Mouse (Mus musculus) G1E (cell line): ENCODE data around the gene Tmod4. TPM values are rescaled to one million over a fixed set of nuclear protein-coding genes. Genes with fewer than 3 reads are reported as not detected.

ENCODE experiments used
- ATAC-seq: 2 replicates; pipeline ENCODE4 v1.8.0; 2016; ENCODE audit warnings: mild to moderate bottlenecking; ENCODE audit not compliant: insufficient number of reproducible peaks, poor library complexity, low FRiP score, severe bottlenecking; ENCODE audit errors: extremely low read depth
- DNase-seq: peaks from one replicate; pipeline ENCODE4 v3.0.0; 2012; ENCODE audit warnings: low spot score
- H3K27me3 ChIP-seq: 2 replicates; pipeline ENCODE4 v1.6.1; 2012; ENCODE audit warnings: mild to moderate bottlenecking, low read length, inconsistent platforms; ENCODE audit not compliant: insufficient read depth
- H3K36me3 ChIP-seq: replicated peaks from 2 replicates; pipeline ENCODE3; 2012; ENCODE audit warnings: mild to moderate bottlenecking, inconsistent platforms
- H3K4me1 ChIP-seq: 2 replicates; pipeline ENCODE4 v1.6.1; 2012; ENCODE audit warnings: low read depth, low read length, inconsistent platforms, mixed read lengths; ENCODE audit not compliant: insufficient read depth
- H3K4me3 ChIP-seq: 2 replicates; pipeline ENCODE4 v1.5.1; 2012; ENCODE audit warnings: low read depth, mild to moderate bottlenecking, inconsistent platforms, low read length, moderate library complexity, mixed read lengths
- H3K9me3 ChIP-seq: replicated peaks from 2 replicates; pipeline ENCODE4 v1.6.1; 2012; ENCODE audit warnings: inconsistent platforms
- CTCF ChIP-seq: IDR thresholded peaks from 2 replicates; pipeline ENCODE4 v1.5.1; 2012; ENCODE audit warnings: low read depth, low read length, inconsistent platforms, mixed read lengths
- GATA1 ChIP-seq: IDR thresholded peaks from 2 replicates; pipeline ENCODE4 v1.6.1; 2012; ENCODE audit warnings: borderline replicate concordance, low read length, inconsistent platforms, mixed read lengths
- GATA2 ChIP-seq: IDR thresholded peaks from 2 replicates; pipeline ENCODE4 v1.6.1; 2012; ENCODE audit warnings: low read depth, low read length, inconsistent platforms, borderline replicate concordance
- POLR2AphosphoS5 ChIP-seq: IDR thresholded peaks from 2 replicates; pipeline ENCODE4 v1.6.1; 2012; ENCODE audit warnings: low read depth, low read length, inconsistent platforms; ENCODE audit not compliant: insufficient replicate concordance
- TAL1 ChIP-seq: conservative IDR thresholded peaks from 2 replicates; pipeline ENCODE4 v1.6.1; 2012; ENCODE audit warnings: low read depth, low read length, inconsistent platforms, mixed read lengths
- polyA plus RNA-seq: library from polyadenylated mRNA; stranded (reverse); fragments of >175 nt; gene quantifications from 2 replicates; pipeline ENCODE4 v1.2.3, GENCODE M21; 2012
- total RNA-seq, 2 experiments: library from RNA; stranded (forward) in 1 of 2; stranded (reverse) in 1 of 2; fragments of 200-1000 nt in 1 of 2; fragments of >200 nt in 1 of 2; fragmentation: Nextera tagmentation in 1 of 2; gene quantifications; 2 replicates each; pipeline ENCODE4 v1.2.3; 2014 to 2017

The Tmod4 gene
- total and polyA plus RNA-seq, 3 experiments = 0.22 to 11.7 (median 4.5) TPM

GRCm38 (mm10) chr3:95142617-95143011 lies 18.3 kb downstream of the Tmod4 start:
- TF ChIP-seq POLR2AphosphoS5 = no peak
- TF ChIP-seq GATA1 = no peak
- peak; percentile 100 for TF ChIP-seq CTCF
- H3K9me3 ChIP-seq = no peaks in the 10 kb centered on the region; the same call in 1 of the 2 replicates
- no peak overlapping the region for H3K4me3 ChIP-seq
- H3K27me3 ChIP-seq = peaks cover 12% of the 10 kb centered on the region
- H3K36me3 ChIP-seq = peaks cover 34% of the 10 kb centered on the region
- ATAC-seq (peak; percentile 56; the same call in 1 of the 2 replicates), DNase-seq (peak; percentile 72)
- peaks cover 14% of the 10 kb centered on the region for H3K4me1 ChIP-seq

GRCm38 (mm10) chr3:95147924-95148323 lies 23.6 kb downstream of the Tmod4 start:
- Histone ChIP-seq H3K27me3 (peaks cover 33% of the 10 kb centered on the region), H3K4me3 (no peak overlapping the region), H3K9me3 (no peaks in the 10 kb centered on the region), H3K36me3 (no peaks in the 10 kb centered on the region), H3K4me1 (peaks cover 9% of the 10 kb centered on the region; the same call in 1 of the 2 replicates)
- DNase-seq = no peak
- no peak for ATAC-seq
- TF ChIP-seq GATA2 (no peak), GATA1 (no peak), POLR2AphosphoS5 (no peak), CTCF (no peak), TAL1 (no peak)

GRCm38 (mm10) chr3:95153874-95154273 lies 29.6 kb downstream of the Tmod4 start:
- Histone ChIP-seq H3K27me3 (peaks cover 33% of the 10 kb centered on the region), H3K36me3 (no peaks in the 10 kb centered on the region), H3K4me3 (no peak overlapping the region), H3K9me3 (no peaks in the 10 kb centered on the region), H3K4me1 (peaks cover 9% of the 10 kb centered on the region; the same call in 1 of the 2 replicates)
- DNase-seq (no peak), ATAC-seq (no peak)
- TF ChIP-seq GATA1 (no peak), GATA2 (no peak), CTCF (peak; percentile 87), TAL1 (no peak), POLR2AphosphoS5 (no peak)

DNA sequence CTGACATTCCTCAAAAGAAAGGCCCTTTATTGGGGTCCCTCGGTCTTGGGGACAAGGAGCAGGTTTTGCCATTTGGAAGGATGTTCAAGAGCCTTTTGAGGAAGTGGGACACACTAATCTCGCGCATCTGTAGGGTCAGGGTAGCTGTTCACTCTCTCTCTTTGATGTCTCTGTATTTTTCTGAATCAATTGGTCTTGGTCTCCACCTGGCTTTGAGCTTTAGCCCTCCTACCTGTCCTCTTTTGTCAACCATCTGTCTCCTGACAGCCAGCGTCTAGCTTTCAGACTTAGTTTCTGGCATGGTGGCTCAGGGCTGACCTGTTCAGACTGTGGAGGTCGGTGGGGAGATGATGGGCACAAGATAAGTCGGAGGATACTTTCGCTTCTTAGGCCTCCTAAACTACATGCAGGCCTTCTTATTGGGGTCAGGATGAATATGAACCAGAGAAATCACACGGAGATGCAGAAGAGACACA lies 35.3 kb downstream of the Tmod4 start:
- H3K4me3 ChIP-seq = peak overlapping the region; percentile 74
- peaks cover 54% of the 10 kb centered on the region for H3K27me3 ChIP-seq
- DNase-seq (no peak), ATAC-seq (no peak)
- H3K36me3 ChIP-seq = no peaks in the 10 kb centered on the region
- peaks cover 38% of the 10 kb centered on the region for H3K4me1 ChIP-seq
- no peaks in the 10 kb centered on the region for H3K9me3 ChIP-seq
- TF ChIP-seq CTCF = no peak
- TF ChIP-seq TAL1 = no peak
- TF ChIP-seq GATA1 = no peak
- no peak for TF ChIP-seq POLR2AphosphoS5
- no peak for TF ChIP-seq GATA2

DNA sequence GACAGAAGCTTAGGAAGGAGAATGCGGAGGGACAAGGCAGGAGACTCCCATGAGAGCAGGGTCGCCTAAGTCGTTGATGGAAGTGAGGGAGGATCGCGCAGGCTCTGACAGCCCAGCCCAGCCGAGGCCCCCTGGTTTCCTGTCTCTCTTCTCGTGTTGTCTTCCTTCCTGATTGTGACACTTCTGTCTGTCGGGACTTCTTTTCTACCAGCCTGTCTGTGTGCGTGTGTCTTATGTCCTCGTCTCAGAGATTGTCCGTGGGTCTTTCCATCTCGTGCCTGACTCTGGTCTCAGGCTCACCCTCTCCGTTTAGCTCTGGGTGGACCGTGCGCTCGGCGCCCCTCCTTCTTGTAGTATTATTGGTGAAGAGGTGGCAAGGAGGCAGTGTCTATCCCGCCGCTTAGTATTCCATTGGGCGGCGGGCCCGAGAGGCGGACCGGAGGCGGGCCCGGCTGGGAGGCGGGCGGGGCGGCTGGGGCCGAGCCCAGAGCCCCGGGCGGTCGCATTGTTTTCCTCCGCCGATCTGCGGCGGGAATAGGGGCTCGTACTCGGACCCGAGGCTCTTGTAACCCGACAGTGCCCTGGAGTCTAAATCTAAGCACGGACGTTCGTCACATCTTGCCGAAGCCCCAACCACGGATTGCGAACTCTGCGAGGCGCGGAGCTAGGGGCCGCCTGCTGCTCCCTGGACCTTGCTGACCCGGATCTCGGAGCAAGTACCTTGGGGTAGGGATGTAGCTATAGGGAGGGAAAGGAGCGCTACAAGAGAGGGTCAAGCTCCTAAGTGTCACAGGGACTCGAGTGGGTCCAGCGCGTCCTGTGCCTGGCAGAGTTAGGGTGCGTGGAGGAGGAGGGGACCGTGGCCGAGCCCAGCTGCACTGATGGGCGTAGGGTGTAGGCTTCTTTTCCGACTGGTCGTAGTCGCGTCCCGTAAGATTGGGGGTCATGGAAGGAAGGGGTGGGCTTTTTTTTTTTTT lies 36.0 kb downstream of the Tmod4 start, which contains the start of gene Sema6c:
Gene Sema6c, plus strand, starts transcription at position 471 of the 977 bp plus-strand sequence.
- Histone ChIP-seq H3K4me1 (peaks cover 45% of the 10 kb centered on the region), H3K36me3 (no peaks in the 10 kb centered on the region), H3K4me3 (peak within 1 kb of the TSS; percentile 74), H3K9me3 (no peaks in the 10 kb centered on the region), H3K27me3 (peaks cover 51% of the 10 kb centered on the region)
- peak; percentile 99 for ATAC-seq
- TF ChIP-seq GATA1 (no peak), GATA2 (no peak), CTCF (no peak), POLR2AphosphoS5 (no peak), TAL1 (no peak)
- peak; percentile 100 for DNase-seq

GRCm38 (mm10) chr3:95161041-95161551 lies 36.8 kb downstream of the Tmod4 start:
- H3K27me3 ChIP-seq = peaks cover 55% of the 10 kb centered on the region

More at GRCm38 (mm10) chr3:95161041-95161551, 36.8 kb downstream of the Tmod4 start:
- Histone ChIP-seq H3K9me3 (no peaks in the 10 kb centered on the region), H3K4me1 (peaks cover 45% of the 10 kb centered on the region), H3K36me3 (no peaks in the 10 kb centered on the region), H3K4me3 (peak overlapping the region; percentile 74; the same call in 1 of the 2 replicates)
- DNase-seq = no peak
- ATAC-seq = no peak
- TF ChIP-seq POLR2AphosphoS5 (no peak), GATA1 (no peak), GATA2 (no peak), CTCF (no peak), TAL1 (no peak)
